Mouse (Mus musculus) olfactory bulb, adult 2 months (tissue): ENCODE measurements at regions not wholly inside any gene's neighbourhood (a gene's known extent, or its start where the extent isn't known, plus 50 kb on each side); places are given as distances from the start of the nearest gene placed in this dataset.

ENCODE experiments used
- CTCF ChIP-seq: fragments of 200-500 bp; IDR thresholded peaks from 2 replicates; pipeline ENCODE4 v1.5.1; 2012; ENCODE audit warnings: low read depth, mild to moderate bottlenecking, low read length, moderate library complexity; ENCODE audit not compliant: insufficient read depth
- POLR2A ChIP-seq: fragments of 200-500 bp; IDR thresholded peaks from 2 replicates; pipeline ENCODE4 v1.6.1; 2012; ENCODE audit warnings: mild to moderate bottlenecking, low read depth, low read length, moderate library complexity; ENCODE audit not compliant: insufficient read depth

DNA sequence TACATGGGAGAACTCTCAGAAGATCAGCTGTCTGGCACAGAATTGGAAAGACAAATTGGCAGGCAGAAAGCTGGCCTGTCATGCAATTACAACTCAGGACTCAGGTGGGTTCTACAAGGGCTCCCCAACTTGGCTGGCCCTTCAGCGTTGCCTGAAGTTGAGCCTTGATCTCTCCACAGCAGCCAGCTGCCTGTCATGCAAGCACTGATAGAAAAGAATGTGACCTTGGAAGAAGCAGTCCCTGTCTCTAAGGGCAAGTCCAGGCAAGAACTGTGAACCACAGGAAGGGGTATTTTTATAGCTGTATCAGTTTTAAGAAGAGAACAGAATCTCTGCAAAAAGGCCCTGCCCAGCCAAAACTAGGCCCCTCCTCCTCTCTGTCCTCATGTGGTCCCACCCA is 140.4 kb downstream of the Pdcd6ip start:
- TF ChIP-seq CTCF: no peak
- no peak for TF ChIP-seq POLR2A
